Mouse (Mus musculus) frontal cortex, postnatal 36 days (tissue): ENCODE data around the gene Pcp2.
A peak's percentile ranks its signal among the peaks of the same experiment; 100 is the strongest.

Experiments used
- DNase-seq, 2 experiments: peaks; one replicate each; pipeline ENCODE4 v3.0.0; 2022; ENCODE audit warnings: low spot score in 2 of 2

The Pcp2 gene

DNA sequence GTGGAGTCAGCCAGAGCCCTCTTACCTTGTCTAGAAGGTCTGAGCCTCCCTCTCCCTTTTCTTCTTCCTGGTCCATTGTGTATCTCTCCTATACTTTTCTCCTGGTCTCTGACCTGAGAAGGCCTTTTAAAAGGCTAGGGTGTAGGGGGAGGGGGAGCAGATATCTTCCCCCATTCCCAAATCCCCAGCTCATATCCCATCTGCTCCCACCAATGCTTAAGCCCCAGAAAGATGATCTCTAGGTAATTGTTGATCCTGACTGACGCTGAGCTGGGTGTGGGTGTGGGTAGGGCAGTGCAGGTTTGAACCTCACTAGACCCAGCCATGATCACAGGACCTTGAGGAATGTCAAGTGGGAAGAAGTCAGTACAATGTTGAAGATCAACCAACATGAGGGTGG lies at the start of gene Pcp2:
Pcp2 (minus strand) TSS at position 101 of the 400 bp plus-strand sequence.
- DNase-seq = no peak

DNA sequence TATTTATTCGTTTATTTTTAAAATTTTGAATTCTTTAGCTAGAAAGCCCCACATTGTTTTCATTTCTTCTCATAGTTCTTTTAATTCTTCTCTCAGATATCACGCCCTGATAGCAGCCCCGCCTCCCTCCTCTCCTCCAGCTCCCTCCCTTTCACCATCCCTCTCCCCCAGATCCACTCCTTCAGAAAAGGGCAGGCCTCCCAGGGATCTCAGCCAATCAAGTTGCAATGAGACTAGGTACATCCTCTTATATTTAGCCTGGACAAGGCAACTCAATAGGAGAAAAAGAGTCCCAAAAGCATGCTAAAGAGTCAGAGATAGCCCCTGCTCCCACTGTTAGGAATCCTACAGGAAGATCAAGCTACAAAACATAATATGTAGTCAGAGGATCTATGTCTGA lies 49.3 kb upstream of the Pcp2 start:
- no peak for DNase-seq

DNA sequence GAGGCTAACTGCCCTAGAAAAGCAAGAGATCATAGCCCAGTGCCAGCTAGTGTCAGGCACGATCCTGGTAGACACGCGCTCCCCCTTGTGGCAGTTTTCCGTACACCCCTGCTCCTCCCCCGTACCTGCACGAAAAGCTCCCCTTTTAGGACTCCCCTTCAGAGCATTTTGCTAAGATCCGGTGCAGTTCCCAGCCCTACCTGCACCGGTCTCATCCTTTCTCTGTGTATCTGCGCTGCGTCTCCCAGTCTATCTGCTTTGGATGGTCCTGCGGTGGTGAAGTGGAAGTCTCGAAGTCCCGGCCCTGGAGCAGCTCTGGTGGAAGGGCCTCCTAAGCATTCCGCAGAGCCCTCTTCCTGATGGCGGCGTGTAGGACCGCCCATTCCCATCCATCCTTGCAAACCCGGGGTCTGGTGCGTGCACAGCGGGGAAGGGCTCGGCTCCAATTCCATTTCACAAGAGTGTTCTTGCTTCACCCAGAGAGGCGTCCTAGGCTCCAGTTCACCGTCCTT lies 46.7 kb upstream of the Pcp2 start, which contains the start of gene Fcor:
Fcor (minus strand) TSS at position 383 of the 512 bp plus-strand sequence.
- peak; percentile 91 for DNase-seq

- DNase-seq = no peak
Measured at GRCm38 (mm10) chr8:3670388-3670787, 45.0 kb upstream of the Pcp2 start.

GRCm38 (mm10) chr8:3665507-3665906 lies 40.2 kb upstream of the Pcp2 start, which contains the start of gene Mcemp1:
Mcemp1 (plus strand) TSS chr8:3665754.
- DNase-seq = no peak

DNA sequence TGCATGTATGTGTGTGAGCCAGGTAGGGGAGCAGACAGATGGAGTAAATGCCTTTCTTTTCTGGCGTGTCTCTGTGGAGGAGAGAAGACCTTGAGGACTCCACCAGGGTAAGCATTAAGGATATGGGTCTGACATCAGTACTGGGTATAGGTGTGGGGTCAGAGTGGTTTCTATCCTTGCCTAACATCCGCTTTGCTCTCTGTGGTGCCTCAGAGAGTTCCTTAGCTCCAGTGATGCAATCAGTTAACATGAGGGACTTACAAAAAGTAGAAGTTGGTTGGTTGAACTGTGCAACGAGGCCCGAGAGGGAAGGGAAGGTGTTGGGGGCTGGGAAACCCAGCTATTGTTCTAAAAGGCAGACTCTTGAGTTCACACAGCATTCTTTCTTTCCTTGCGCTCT lies 39.1 kb upstream of the Pcp2 start:
- DNase-seq = no peak

- DNase-seq = no peak
Measured at GRCm38 (mm10) chr8:3660889-3661288, 35.5 kb upstream of the Pcp2 start.

GRCm38 (mm10) chr8:3656725-3657381 lies 31.5 kb upstream of the Pcp2 start:
- peak; percentile 30 to 34 for DNase-seq

- no peak for DNase-seq
Measured at GRCm38 (mm10) chr8:3655526-3655925, 30.2 kb upstream of the Pcp2 start, which contains the start of gene Retn. Retn (plus strand) TSS chr8:3655770.

DNA sequence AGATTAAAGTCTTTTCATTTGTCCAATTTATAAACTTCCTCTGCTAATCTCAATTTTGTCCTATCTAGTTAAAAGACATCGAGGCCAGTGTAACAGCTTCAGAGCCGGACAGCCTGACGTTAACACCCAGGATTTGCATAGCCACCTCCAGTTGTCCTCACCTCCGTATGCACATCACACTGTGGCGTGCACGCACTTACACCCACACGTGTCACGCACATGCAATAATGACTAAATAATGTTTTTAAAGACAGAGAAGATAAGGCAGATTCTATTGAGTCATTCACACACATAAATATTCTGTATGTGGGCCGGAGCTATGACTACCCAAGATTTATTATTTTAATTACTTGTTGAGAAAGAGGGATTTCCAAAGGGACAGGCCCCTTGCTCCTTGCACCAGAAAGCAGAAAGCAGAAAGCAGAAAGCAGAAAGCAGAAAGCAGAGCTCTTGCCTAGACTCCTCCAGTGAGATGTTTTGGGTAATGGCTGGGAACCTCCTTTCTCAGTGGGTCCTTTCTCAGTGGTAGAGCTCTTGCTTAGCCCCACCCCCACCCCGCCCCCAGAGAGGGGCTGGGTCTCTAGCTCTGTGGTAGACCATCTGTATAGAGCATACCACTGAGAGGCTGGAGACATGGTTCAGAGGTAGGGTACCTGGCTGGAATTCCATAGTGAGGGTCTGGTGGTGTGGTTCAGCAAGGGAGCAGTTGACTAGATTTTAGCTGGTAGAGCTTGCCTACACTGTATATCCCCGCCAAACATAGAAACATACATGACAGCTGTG lies 29.6 kb upstream of the Pcp2 start:
- no peak for DNase-seq

GRCm38 (mm10) chr8:3652845-3653244 lies 27.5 kb upstream of the Pcp2 start:
- no peak for DNase-seq

- DNase-seq = no peak
Measured at GRCm38 (mm10) chr8:3648990-3649389, 23.6 kb upstream of the Pcp2 start.

- DNase-seq = no peak
Measured at GRCm38 (mm10) chr8:3648268-3648667, 22.9 kb upstream of the Pcp2 start.

- DNase-seq = no peak
Measured at GRCm38 (mm10) chr8:3647561-3647960, 22.2 kb upstream of the Pcp2 start.

GRCm38 (mm10) chr8:3646824-3647531 lies 21.6 kb upstream of the Pcp2 start:
- no peak for DNase-seq

GRCm38 (mm10) chr8:3645804-3646203 lies 20.5 kb upstream of the Pcp2 start:
- DNase-seq = no peak

GRCm38 (mm10) chr8:3631478-3631875 lies 6.1 kb upstream of the Pcp2 start:
- no peak for DNase-seq

DNA sequence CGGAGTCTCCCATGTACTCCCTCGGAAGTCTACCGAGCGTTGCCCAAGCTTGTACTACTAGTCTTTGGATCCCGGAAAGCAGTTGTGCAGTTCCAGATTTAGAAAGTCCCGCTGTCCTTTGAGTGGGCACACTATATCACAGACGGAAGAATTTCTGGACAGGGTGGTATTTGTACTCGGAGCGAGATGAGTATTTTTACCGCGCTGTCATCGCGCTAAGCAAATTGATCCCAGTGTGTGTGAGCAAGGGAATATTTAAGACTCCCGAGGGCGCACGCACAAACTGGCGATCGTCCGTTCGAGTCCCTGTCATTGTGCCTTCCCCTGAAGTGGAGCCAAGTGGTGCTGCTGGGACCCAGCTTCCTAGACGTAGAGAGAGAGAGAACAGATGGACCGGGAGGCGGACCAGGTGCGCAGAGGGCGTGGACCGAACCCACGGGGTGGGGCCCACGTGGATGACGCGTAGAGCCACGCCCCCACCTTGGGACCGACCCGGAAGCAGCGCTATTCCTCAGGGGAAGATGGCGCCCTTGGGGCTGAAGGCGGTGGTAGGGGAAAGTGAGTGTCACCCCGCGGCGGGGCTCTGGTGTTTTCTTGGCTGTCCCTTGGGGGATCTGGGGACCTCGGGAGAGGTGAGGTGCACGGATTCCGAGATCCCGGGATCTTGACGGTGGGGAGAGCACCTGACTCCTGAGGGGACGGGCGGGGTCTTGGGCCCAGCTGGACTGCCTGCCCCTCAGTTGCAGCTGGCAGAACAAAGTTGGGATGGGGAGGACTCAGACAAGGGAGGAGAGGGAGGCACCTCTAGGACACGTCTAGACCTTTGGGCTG lies 5.5 kb upstream of the Pcp2 start, which contains the start of gene Stxbp2:
Stxbp2 (plus strand) TSS at position 309 of the 831 bp plus-strand sequence.
- DNase-seq = peak; percentile 65 to 75

- peak in 1 of 2 experiments; percentile 31 for DNase-seq
Measured at GRCm38 (mm10) chr8:3628014-3628413, 2.7 kb upstream of the Pcp2 start.

GRCm38 (mm10) chr8:3626971-3627370 lies 1.6 kb upstream of the Pcp2 start:
- no peak for DNase-seq

- DNase-seq = no peak
Measured at GRCm38 (mm10) chr8:3622119-3622518, 3.2 kb downstream of the Pcp2 start.
